Mouse (Mus musculus) intestine, postnatal 0 days (tissue): ENCODE data around the gene Eed. TPM values are rescaled to one million over a fixed set of nuclear protein-coding genes. Genes with fewer than 3 reads are reported as not detected.

ENCODE experiments used
- ATAC-seq: fragments of 200-750 bp; cut with Nextera tagmentation; 2 replicates; pipeline ENCODE4 v1.8.0; 2017; ENCODE audit warnings: mild to moderate bottlenecking, moderate TSS enrichment, moderate library complexity
- H3K27ac ChIP-seq: fragments of 300-500 bp; sonication (generic); 2 replicates; pipeline ENCODE4 v1.5.1; 2014; ENCODE audit warnings: mild to moderate bottlenecking, low read depth, low read length, moderate library complexity
- H3K27me3 ChIP-seq: fragments of 300-500 bp; sonication (generic); replicated peaks from 2 replicates; pipeline ENCODE4 v1.6.1; 2014; ENCODE audit warnings: low read length, mixed read lengths; ENCODE audit not compliant: control insufficient read depth, insufficient read depth
- H3K36me3 ChIP-seq: fragments of 300-500 bp; sonication (generic); 2 replicates; pipeline ENCODE4 v1.6.1; 2014; ENCODE audit warnings: mild to moderate bottlenecking, moderate library complexity; ENCODE audit not compliant: control insufficient read depth, insufficient read depth
- H3K4me1 ChIP-seq: fragments of 300-500 bp; sonication (generic); replicated peaks from 2 replicates; pipeline ENCODE4 v1.6.1; 2014; ENCODE audit warnings: antibody characterized with exemption, low read length, mixed read lengths; ENCODE audit not compliant: control insufficient read depth, insufficient read depth
- H3K4me2 ChIP-seq: fragments of 300-500 bp; sonication (generic); replicated peaks from 2 replicates; pipeline ENCODE4 v1.6.1; 2014; ENCODE audit warnings: low read depth, mild to moderate bottlenecking, moderate library complexity
- H3K4me3 ChIP-seq: fragments of 300-500 bp; sonication (generic); 2 replicates; pipeline ENCODE4 v1.5.1; 2014; ENCODE audit warnings: low read depth, low read length
- H3K9ac ChIP-seq: fragments of 300-500 bp; sonication (generic); 2 replicates; pipeline ENCODE4 v1.6.1; 2014; ENCODE audit warnings: mild to moderate bottlenecking, low read depth, low read length
- H3K9me3 ChIP-seq: fragments of 300-500 bp; sonication (generic); 2 replicates; pipeline ENCODE4 v1.6.1; 2016; ENCODE audit warnings: mixed run types; ENCODE audit not compliant: control insufficient read depth
- CTCF ChIP-seq: sonication (generic); IDR thresholded peaks from 2 replicates; pipeline ENCODE4 v1.5.1; 2016; ENCODE audit warnings: low read depth, mild to moderate bottlenecking, control low read depth, antibody characterized with exemption, moderate library complexity
- WGBS: fragments of 180-500 bp; shearing (Covaris S2); extraction: QIAGEN DNeasy Blood & Tissue Kit; methylation state at CpG from one replicate; pipeline ENCODE4 v1.1.7; 2014; 5-methylcytosine and 5-hydroxymethylcytosine counted together
- polyA plus RNA-seq: library from polyadenylated mRNA; unstranded; fragments of >200 nt; fragmentation: Nextera tagmentation; extraction: Ambion mirVana; gene quantifications from 2 replicates; pipeline ENCODE4 v1.2.1, GENCODE M21; 2015

The Eed gene
- polyA plus RNA-seq, 1 experiment from 2014 or later, result 33.7 TPM

DNA sequence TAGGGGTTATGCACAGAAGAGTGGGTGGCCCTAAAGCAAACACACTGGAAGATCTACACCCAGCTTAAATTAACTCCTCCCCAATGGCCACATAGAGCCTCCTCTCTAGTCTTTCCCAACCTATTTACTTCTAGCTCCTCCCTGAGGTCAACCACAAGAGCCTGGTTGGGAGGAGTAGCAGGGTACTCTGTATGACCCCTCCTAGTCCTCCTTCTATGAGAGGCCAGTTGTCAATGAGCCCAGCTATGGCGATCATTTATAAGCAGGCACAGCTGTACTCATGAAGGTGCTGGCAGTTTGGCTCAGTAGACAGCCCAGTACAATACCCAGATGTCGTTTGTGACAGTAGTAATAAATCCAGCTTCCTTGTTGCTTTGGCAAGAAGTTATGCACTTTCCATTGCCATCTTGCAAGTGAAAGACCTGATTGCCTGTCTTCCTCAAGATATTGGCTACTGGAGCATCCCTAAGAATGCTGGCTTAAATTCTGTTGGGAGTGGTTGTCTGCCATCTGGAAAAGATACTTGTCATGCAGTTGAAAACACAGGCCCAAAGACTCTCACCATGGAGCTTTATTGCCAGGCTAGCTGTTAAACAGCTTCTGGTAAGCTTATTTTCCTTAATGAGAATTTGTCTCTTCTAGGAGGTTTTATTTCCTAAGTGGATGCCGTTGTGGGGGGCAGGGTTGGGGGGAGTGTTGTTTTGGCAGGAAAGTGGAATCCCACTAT lies 67.2 kb downstream of the Eed start:
- Histone ChIP-seq H3K4me2 (no peak overlapping the region), H3K27ac (no peak overlapping the region), H3K4me3 (no peak overlapping the region), H3K9me3 (no peaks in the 10 kb centered on the region), H3K27me3 (no peaks in the 10 kb centered on the region), H3K36me3 (peaks cover 6% of the 10 kb centered on the region; the same call in 1 of the 2 replicates), H3K9ac (no peak overlapping the region), H3K4me1 (no peaks in the 10 kb centered on the region)
- no peak for ATAC-seq
- 77% methylated on average over 3 of the region's 3 CpGs for WGBS
- TF ChIP-seq CTCF, result no peak

DNA sequence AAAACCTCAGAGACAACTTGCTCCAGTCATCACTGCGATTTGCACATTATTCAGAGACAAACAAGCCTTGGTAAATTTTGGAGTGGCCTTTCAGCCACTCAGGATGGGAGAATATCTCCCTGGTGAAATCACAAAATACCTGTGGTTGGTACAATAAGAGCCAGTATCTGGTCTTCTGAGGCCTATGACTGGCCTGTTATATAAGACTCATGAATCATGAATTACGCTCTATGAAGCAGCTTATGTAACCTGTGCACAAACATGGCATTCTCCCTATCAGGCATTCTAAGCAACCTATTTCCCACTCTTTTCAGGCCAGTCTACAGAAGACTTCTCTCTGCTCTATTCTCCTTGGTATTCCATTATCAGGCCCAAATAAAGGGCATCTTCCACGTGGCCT lies 68.4 kb downstream of the Eed start:
- ATAC-seq, result no peak

DNA sequence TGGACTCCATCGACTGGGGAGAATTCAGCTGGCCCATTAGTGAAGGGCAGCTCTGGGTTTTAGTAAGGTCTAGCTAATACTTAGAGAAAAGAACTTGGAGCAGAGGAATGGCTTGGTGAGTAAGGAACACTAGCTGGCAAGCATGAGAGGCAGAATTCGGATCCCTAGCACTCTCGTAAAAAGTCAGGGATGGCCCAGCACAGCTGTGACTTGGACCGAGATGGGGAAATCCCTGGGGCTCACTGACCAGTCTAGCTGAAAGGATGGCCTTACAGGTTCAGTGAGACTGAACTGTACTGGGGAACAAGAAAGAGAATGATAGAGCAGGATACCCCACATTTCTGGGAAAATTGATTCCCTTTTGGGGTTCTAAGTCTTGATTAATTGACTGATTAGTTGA lies 71.1 kb downstream of the Eed start:
- Histone ChIP-seq H3K4me1 (no peaks in the 10 kb centered on the region), H3K27me3 (no peaks in the 10 kb centered on the region), H3K9me3 (no peaks in the 10 kb centered on the region), H3K4me3 (no peak overlapping the region), H3K27ac (no peak overlapping the region), H3K36me3 (no peaks in the 10 kb centered on the region), H3K4me2 (no peak overlapping the region), H3K9ac (no peak overlapping the region)
- no peak for TF ChIP-seq CTCF
- ATAC-seq, result no peak
- WGBS, result 79% methylated on average over 4 of the region's 4 CpGs

More for the DNA sequence above, 68.4 kb downstream of the Eed start:
- Histone ChIP-seq H3K4me1 (no peaks in the 10 kb centered on the region), H3K4me3 (no peak overlapping the region), H3K4me2 (no peak overlapping the region), H3K36me3 (no peaks in the 10 kb centered on the region), H3K27ac (no peak overlapping the region), H3K27me3 (no peaks in the 10 kb centered on the region), H3K9me3 (no peaks in the 10 kb centered on the region), H3K9ac (no peak overlapping the region)
- no peak for TF ChIP-seq CTCF
- 85% methylated on average over 3 of the region's 3 CpGs for WGBS

DNA sequence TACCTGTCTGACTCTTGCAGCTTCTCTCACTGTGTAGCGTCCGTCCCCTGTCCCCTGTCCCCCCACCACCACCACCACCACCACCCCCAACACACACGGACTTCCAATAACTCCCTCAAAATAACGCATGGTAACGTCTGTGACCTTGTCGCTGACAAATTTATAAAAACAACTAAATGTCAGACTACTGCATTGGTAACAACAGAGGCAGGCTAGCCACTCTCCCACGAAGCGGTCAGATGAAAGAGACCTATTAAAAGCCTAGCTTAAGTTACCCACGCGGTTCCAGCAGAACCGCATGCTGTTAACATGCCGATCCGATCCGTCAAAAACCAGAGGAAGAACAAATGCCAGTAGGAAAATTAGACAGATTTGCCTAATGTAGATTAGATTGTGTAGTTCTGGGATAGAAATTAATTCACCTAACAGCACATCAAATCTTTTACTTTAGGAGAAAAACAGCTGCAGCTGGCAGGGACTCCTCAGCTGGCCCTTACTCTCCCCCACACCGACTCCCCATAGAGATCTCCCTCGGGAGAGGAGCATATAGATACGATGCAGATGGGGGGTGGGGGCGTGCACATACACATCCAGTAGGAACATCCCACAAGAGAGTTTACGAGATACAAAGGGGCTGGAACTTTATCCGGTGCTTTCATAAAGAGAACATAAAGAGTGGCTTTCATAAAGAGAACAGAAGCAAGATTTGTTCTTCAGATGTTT lies 71.7 kb downstream of the Eed start:
- H3K36me3 ChIP-seq, result no peaks in the 10 kb centered on the region
- H3K9me3 ChIP-seq, result no peaks in the 10 kb centered on the region
- no peak for TF ChIP-seq CTCF
- no peak overlapping the region for H3K4me3 ChIP-seq
- H3K4me1 ChIP-seq, result no peaks in the 10 kb centered on the region
- 78% methylated on average over 20 of the region's 20 CpGs for WGBS
- H3K27ac ChIP-seq, result no peak overlapping the region
- no peak overlapping the region for H3K9ac ChIP-seq
- H3K27me3 ChIP-seq, result no peaks in the 10 kb centered on the region
- H3K4me2 ChIP-seq, result no peak overlapping the region
- no peak for ATAC-seq

DNA sequence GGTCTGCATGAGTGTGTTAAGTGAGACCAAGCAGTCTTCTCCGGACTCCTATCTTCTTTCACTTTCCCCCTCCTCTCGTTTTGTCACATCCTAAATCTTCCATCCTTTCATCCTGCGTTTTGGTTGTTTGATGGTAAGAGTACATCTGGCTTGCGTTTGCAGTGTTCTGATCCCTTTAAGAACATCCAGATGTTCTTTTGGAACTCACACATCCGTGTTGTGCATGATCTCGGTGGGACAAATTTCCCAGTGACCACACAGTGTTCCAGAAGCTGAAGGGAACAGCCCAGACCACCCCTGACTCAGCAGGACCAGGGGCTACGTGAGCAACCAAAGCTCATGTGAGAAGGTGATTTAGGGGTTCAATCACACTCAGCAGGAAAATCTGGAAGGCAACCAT lies 72.4 kb downstream of the Eed start:
- no peak for TF ChIP-seq CTCF
- H3K36me3 ChIP-seq, result no peaks in the 10 kb centered on the region
- ATAC-seq, result no peak
- no peak overlapping the region for H3K4me2 ChIP-seq
- no peak overlapping the region for H3K27ac ChIP-seq
- 58% methylated on average over 7 of the region's 7 CpGs for WGBS
- no peaks in the 10 kb centered on the region for H3K27me3 ChIP-seq
- H3K4me1 ChIP-seq, result no peaks in the 10 kb centered on the region
- no peak overlapping the region for H3K9ac ChIP-seq
- H3K9me3 ChIP-seq, result no peaks in the 10 kb centered on the region
- no peak overlapping the region for H3K4me3 ChIP-seq

DNA sequence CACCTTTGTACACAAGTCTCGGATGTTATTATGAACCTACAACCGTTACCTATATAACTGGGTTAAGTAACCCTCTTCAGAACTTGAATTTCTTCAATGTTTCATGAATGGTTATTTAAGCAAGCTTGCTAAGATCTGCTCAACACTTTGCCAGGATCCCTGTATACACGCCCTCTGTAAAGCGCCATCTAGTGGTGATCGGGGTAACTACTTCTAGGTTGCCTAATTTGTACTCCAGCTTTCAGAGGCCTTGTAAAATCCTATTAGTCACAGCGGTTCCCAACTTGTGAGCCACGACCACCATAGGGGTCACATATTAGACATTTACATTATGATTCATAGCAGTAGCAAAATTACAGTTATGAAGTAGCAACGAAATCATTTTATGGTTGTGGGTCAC lies 72.8 kb downstream of the Eed start:
- peak; percentile 92 for TF ChIP-seq CTCF
- no peak overlapping the region for H3K9ac ChIP-seq
- no peaks in the 10 kb centered on the region for H3K4me1 ChIP-seq
- H3K4me2 ChIP-seq, result no peak overlapping the region
- no peaks in the 10 kb centered on the region for H3K9me3 ChIP-seq
- 23% methylated on average over 8 of the region's 8 CpGs for WGBS
- no peaks in the 10 kb centered on the region for H3K36me3 ChIP-seq
- H3K4me3 ChIP-seq, result no peak overlapping the region
- no peak for ATAC-seq
- H3K27ac ChIP-seq, result no peak overlapping the region
- H3K27me3 ChIP-seq, result no peaks in the 10 kb centered on the region

Other genes starting within 250 kb of the Eed start
- 0.04 and 0.08 TPM in 2 replicates for gene Ccdc81, start 77.4 kb downstream of the Eed start, polyA plus RNA-seq
- gene Hikeshi, start 39.8 kb downstream of the Eed start, polyA plus RNA-seq, result 60.5 and 63.9 TPM in 2 replicates
- 36.6 and 41.7 TPM in 2 replicates for gene Picalm, start 149.2 kb upstream of the Eed start, polyA plus RNA-seq